Mouse (Mus musculus): ENCODE results near the gene Gata1.

GRCm38 (mm10) chrX:7947900-7948492, 29.9 kb downstream of the Gata1 start:
- no peak for TF ChIP-seq GATA1 (IDR thresholded peaks at IDR 0.05; ENCODE audit: low read length)
- no peak for TF ChIP-seq TAL1 (IDR thresholded peaks at IDR 0.05; ENCODE audit: low read length)

Data from erythroblast, embryonic 14.5 days (primary cell).